Mouse (Mus musculus): ENCODE measurements at regions not wholly inside any gene's neighbourhood (a gene's known extent, or its start where the extent isn't known, plus 50 kb on each side); places are given as distances from the start of the nearest gene placed in this dataset.
A peak's percentile ranks its signal among the peaks of the same experiment; 100 is the strongest.
"Not testable (repeated sequence)": the region's sequence is repeated elsewhere in the genome, so short reads cannot be mapped to it uniquely, and the experiment has no call there.

DNA sequence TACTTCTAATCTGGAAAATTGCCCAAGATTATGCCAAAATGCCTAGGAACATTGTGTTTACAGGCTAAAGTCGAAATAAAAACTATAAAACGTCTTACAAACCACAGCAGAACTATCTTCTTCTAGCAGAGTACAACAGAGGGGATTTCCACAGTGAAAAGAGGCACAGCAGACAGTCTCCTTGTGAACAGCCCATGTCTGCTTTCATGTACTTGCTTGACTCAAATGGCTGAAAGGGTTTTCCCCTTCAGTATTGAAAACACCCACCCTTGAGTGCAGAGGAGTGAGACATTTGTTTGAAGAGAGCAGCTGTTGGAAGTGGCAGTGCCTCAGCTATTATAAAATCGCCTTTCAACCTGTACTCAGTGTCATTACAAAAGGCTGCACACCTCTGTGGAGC, 188.2 kb upstream of the Cadps start:
- Histone ChIP-seq H3K36me3 (ENCODE audit: control insufficient read depth, insufficient read depth, low read length) (no peaks in the 10 kb centered on the region), H3K27me3 (ENCODE audit: control insufficient read depth, insufficient read depth, low read length) (no peaks in the 10 kb centered on the region), H3K79me2 (replicated peaks; ENCODE audit: control insufficient read depth, insufficient read depth, low read length) (no peaks in the 10 kb centered on the region), H3K4me1 (ENCODE audit: control insufficient read depth, insufficient read depth, low read length) (no peaks in the 10 kb centered on the region), H3K27ac (no peak overlapping the region), H3K4me3 (no peak overlapping the region), H3K9ac (ENCODE audit: low read depth, low read length) (no peak overlapping the region)
- DNase-seq, result no peak
- TF ChIP-seq CTCF (IDR thresholded peaks at IDR 0.05) (no peak), POLR2A (IDR thresholded peaks at IDR 0.05; ENCODE audit: insufficient read depth, low read depth, low read length) (no peak), EP300 (IDR thresholded peaks at IDR 0.05; ENCODE audit: insufficient read depth, low read depth, low read length) (no peak)
- intact Hi-C loops (cut with DNase I), result no loop called here
- WGBS, result 49% methylated on average over 3 of the region's 3 CpGs

DNA sequence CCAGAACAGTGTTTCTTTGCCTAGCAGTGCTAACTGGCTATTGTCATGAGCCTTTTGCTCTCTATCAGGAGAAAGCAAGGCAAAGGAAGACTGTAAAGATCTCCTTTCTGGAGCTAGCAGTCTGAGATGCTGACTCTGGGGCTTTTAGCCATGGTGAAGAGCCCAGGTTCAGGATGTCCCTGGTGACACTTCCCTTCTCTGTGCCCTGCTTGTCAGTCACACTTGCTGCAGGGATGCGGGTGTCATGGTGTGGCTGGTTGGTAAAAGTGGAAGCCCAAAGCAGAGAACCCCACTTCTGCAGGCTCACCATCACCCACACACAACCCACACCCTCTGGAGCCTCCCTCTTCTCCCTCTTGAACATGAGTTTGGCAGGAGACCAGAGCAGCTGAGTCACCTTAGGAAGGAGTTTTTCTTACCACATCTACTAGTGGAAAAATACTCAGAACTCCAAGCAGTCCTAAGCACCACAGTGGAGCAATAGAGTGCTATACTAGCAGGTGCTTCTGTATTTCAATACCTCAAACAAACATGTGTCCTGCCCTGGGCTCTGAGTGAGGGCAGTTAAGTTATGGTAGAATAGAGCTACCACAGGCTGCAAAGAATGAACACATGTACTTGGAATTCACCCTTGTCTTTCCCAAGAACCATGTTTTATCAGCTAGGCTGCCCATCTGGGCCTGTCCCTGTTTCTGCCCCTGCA, 178.3 kb upstream of the Cadps start:
- no peak for DNase-seq
- 94% methylated on average over 1 of the region's 1 CpGs for WGBS
- H3K9ac ChIP-seq (ENCODE audit: low read depth, low read length), result no peak overlapping the region
- intact Hi-C loops (cut with DNase I), result no loop called here
- H3K4me1 ChIP-seq (ENCODE audit: control insufficient read depth, insufficient read depth, low read length), result no peaks in the 10 kb centered on the region
- no peak overlapping the region for H3K4me3 ChIP-seq
- H3K27ac ChIP-seq, result no peak overlapping the region
- TF ChIP-seq EP300 (IDR thresholded peaks at IDR 0.05; ENCODE audit: insufficient read depth, low read depth, low read length), result no peak
- no peak for TF ChIP-seq POLR2A (IDR thresholded peaks at IDR 0.05; ENCODE audit: insufficient read depth, low read depth, low read length)
- no peak for TF ChIP-seq CTCF (IDR thresholded peaks at IDR 0.05)
- no peaks in the 10 kb centered on the region for H3K27me3 ChIP-seq (ENCODE audit: control insufficient read depth, insufficient read depth, low read length)
- H3K36me3 ChIP-seq (ENCODE audit: control insufficient read depth, insufficient read depth, low read length), result no peaks in the 10 kb centered on the region
- H3K79me2 ChIP-seq (replicated peaks; ENCODE audit: control insufficient read depth, insufficient read depth, low read length), result no peaks in the 10 kb centered on the region

DNA sequence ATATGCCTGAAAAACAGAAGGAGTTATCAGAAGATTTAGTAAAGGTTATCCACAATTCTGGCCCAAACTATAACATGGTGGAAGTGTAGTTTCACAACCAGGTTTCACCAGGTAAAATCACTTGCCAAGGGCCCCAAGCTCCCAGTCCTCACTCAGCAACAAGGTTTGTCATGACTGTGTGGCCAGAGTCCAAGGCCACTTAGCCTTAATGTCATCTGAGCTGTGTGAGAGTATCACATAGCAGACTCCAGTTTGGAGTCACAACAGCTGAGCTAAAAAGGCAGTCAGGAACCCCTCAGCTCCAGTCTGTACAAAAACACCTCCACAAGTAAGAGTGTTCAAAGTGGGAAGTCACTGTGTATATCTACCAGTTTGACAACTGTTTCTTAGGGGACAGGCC, 156.5 kb upstream of the Cadps start:
- Histone ChIP-seq H3K27me3 (ENCODE audit: control insufficient read depth, insufficient read depth, low read length) (no peaks in the 10 kb centered on the region), H3K9ac (ENCODE audit: low read depth, low read length) (no peak overlapping the region), H3K4me1 (ENCODE audit: control insufficient read depth, insufficient read depth, low read length) (no peaks in the 10 kb centered on the region), H3K79me2 (replicated peaks; ENCODE audit: control insufficient read depth, insufficient read depth, low read length) (no peaks in the 10 kb centered on the region), H3K27ac (no peak overlapping the region), H3K36me3 (ENCODE audit: control insufficient read depth, insufficient read depth, low read length) (no peaks in the 10 kb centered on the region), H3K4me3 (no peak overlapping the region)
- intact Hi-C loops (cut with DNase I), result no loop called here
- TF ChIP-seq CTCF (IDR thresholded peaks at IDR 0.05), result no peak
- no peak for TF ChIP-seq EP300 (IDR thresholded peaks at IDR 0.05; ENCODE audit: insufficient read depth, low read depth, low read length)
- no peak for TF ChIP-seq POLR2A (IDR thresholded peaks at IDR 0.05; ENCODE audit: insufficient read depth, low read depth, low read length)
- DNase-seq, result peak; percentile 23 to 27

DNA sequence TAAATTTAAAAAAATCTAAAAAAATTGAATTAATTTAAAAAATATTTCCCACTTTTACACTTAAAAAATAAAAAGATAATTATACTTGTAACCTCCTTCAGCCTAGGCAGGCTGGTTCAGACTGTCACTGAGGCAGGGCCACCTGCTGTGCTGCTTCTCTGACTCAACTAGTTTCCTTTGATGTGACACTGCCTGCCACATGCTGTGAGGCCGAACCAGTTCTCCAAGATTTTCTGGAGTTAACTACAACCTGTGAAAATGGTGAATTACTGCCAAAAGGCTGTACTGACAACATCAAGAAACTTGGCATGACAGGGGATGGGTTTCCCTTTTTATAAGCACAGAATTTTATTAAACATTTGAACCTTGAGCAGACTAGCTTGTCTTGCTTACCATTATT, 143.6 kb upstream of the Cadps start:
- Histone ChIP-seq H3K27me3 (ENCODE audit: control insufficient read depth, insufficient read depth, low read length) (no peaks in the 10 kb centered on the region), H3K9ac (ENCODE audit: low read depth, low read length) (no peak overlapping the region), H3K4me3 (no peak overlapping the region), H3K79me2 (replicated peaks; ENCODE audit: control insufficient read depth, insufficient read depth, low read length) (no peaks in the 10 kb centered on the region), H3K27ac (no peak overlapping the region), H3K36me3 (ENCODE audit: control insufficient read depth, insufficient read depth, low read length) (no peaks in the 10 kb centered on the region), H3K4me1 (ENCODE audit: control insufficient read depth, insufficient read depth, low read length) (no peaks in the 10 kb centered on the region)
- WGBS, result 28% methylated on average over 1 of the region's 1 CpGs
- no peak for DNase-seq
- intact Hi-C loops (cut with DNase I), result no loop called here
- TF ChIP-seq POLR2A (IDR thresholded peaks at IDR 0.05; ENCODE audit: insufficient read depth, low read depth, low read length) (no peak), CTCF (IDR thresholded peaks at IDR 0.05) (no peak), EP300 (IDR thresholded peaks at IDR 0.05; ENCODE audit: insufficient read depth, low read depth, low read length) (no peak)

DNA sequence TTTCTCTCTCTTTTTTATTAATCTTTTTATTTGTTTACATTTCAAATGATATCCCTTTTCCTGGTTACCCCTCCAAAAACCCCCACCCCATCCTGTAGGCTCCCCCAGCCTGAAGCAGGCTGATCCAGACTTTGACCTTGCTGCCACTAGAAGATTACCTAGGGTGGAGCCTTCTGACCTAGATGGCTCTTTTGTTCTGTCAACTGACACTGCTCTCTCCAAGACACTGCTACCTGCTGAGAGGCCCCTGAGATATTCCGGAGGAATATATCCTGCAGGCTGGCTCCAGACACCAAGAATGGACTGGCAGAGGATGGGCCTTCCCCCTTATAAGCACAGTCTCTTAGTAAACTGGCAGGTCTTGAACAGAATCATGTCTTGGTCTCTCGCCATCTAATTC, 135.0 kb upstream of the Cadps start:
- H3K27me3 ChIP-seq (ENCODE audit: control insufficient read depth, insufficient read depth, low read length); H3K9ac ChIP-seq (ENCODE audit: low read depth, low read length); H3K79me2 ChIP-seq (replicated peaks; ENCODE audit: control insufficient read depth, insufficient read depth, low read length); H3K27ac ChIP-seq; H3K36me3 ChIP-seq (ENCODE audit: control insufficient read depth, insufficient read depth, low read length); intact Hi-C loops (cut with DNase I); H3K4me3 ChIP-seq; H3K4me1 ChIP-seq (ENCODE audit: control insufficient read depth, insufficient read depth, low read length); DNase-seq: not testable (repeated sequence)
- WGBS, result 67% methylated on average over 2 of the region's 2 CpGs

DNA sequence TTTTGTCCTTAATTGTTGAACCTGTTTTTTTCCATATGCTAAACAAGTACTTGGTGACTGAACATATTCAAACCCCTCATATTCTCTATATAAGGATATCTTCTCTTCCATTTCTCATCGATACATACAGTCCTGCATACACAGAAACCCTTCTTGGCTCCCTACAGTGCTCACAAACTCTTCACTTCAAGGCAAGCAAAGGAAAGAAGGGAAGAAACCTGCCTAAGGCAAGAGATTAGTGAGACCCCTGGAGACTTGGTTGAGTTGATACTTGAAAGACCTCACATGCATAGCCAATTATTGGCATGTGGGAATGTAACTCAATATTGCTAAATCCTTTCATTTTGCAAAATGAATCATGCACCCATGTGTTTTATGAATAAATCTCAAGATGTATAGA, 128.0 kb upstream of the Cadps start:
- TF ChIP-seq CTCF (IDR thresholded peaks at IDR 0.05) (no peak), EP300 (IDR thresholded peaks at IDR 0.05; ENCODE audit: insufficient read depth, low read depth, low read length) (no peak), POLR2A (IDR thresholded peaks at IDR 0.05; ENCODE audit: insufficient read depth, low read depth, low read length) (no peak)
- Histone ChIP-seq H3K27me3 (ENCODE audit: control insufficient read depth, insufficient read depth, low read length) (no peaks in the 10 kb centered on the region), H3K27ac (no peak overlapping the region), H3K9ac (ENCODE audit: low read depth, low read length) (no peak overlapping the region), H3K4me3 (no peak overlapping the region), H3K36me3 (ENCODE audit: control insufficient read depth, insufficient read depth, low read length) (no peaks in the 10 kb centered on the region), H3K4me1 (ENCODE audit: control insufficient read depth, insufficient read depth, low read length) (no peaks in the 10 kb centered on the region), H3K79me2 (replicated peaks; ENCODE audit: control insufficient read depth, insufficient read depth, low read length) (no peaks in the 10 kb centered on the region)
- DNase-seq, result no peak
- WGBS, result 61% methylated on average over 1 of the region's 1 CpGs
- intact Hi-C loops (cut with DNase I), result no loop called here
